In genomic region chr10:19362294-19362590, GRCm38 (mm10) we compare ENCODE assay signal across 18 mouse cellular contexts. TPM values are rescaled to one million over a fixed set of nuclear protein-coding genes. Genes with fewer than 3 reads are reported as not detected.
DNase-seq lines count a peak whose midpoint lies in the region; ATAC-seq lines count a peak whose summit lies in the region.
"Had no signal": no experiment of that assay in that cellular context is flagged by ENCODE, and none has a peak within 500 bp of the region (broad histone marks: within the 10 kb centered on the region; RNA-seq: fewer than 3 reads in every experiment).

No protein-coding gene starts in this region.

- no peaks in the 10 kb centered on the region for H3K9me3 ChIP-seq in forebrain, embryonic 11.5 days (ENCODE audit: control insufficient read depth, low read length)
- no peaks in the 10 kb centered on the region for H3K9me3 ChIP-seq in forebrain, embryonic 16.5 days (ENCODE audit: control insufficient read depth, low read length)
- H3K9me3 ChIP-seq in intestine, embryonic 16.5 days (ENCODE audit: control insufficient read depth, low read length), result no peaks in the 10 kb centered on the region
- H3K9me3 ChIP-seq in intestine, embryonic 15.5 days, result no peaks in the 10 kb centered on the region
- no peaks in the 10 kb centered on the region for H3K9me3 ChIP-seq in forebrain, embryonic 13.5 days (replicated peaks)
- no peaks in the 10 kb centered on the region for H3K9me3 ChIP-seq in limb, embryonic 13.5 days
- H3K9me3 ChIP-seq: embryonic facial prominence, embryonic 12.5 days had no signal

- 2% methylated on average over 8 of the region's 8 CpGs for WGBS in forebrain, embryonic 11.5 days
- WGBS in forebrain, embryonic 16.5 days, result 1% methylated on average over 8 of the region's 8 CpGs
- 1% methylated on average over 8 of the region's 8 CpGs for WGBS in intestine, embryonic 16.5 days
- 3% methylated on average over 8 of the region's 8 CpGs for WGBS in intestine, embryonic 15.5 days
- WGBS in forebrain, embryonic 13.5 days, result 3% methylated on average over 8 of the region's 8 CpGs
- WGBS in limb, embryonic 13.5 days, result 0% methylated on average over 8 of the region's 8 CpGs

- H3K4me2 ChIP-seq in forebrain, embryonic 11.5 days (ENCODE audit: low read depth, low read length, severe bottlenecking), result peak overlapping the region; percentile 26; the same call in 1 of the 2 replicates
- H3K4me2 ChIP-seq in forebrain, embryonic 16.5 days (ENCODE audit: low read length), result no peak overlapping the region
- no peak overlapping the region for H3K4me2 ChIP-seq in intestine, embryonic 16.5 days (ENCODE audit: low read depth, low read length)
- H3K4me2 ChIP-seq in intestine, embryonic 15.5 days (replicated peaks), result no peak overlapping the region
- H3K4me2 ChIP-seq in forebrain, embryonic 13.5 days, result peak overlapping the region; percentile 44
- peak overlapping the region; percentile 50 for H3K4me2 ChIP-seq in limb, embryonic 13.5 days (replicated peaks)

- no peak for ATAC-seq in forebrain, embryonic 11.5 days (replicated peaks; ENCODE audit: low FRiP score)
- no peak for ATAC-seq in forebrain, embryonic 16.5 days
- ATAC-seq in intestine, embryonic 16.5 days, result no peak
- no peak for ATAC-seq in intestine, embryonic 15.5 days
- ATAC-seq in forebrain, embryonic 13.5 days, result no peak
- no peak for ATAC-seq in limb, embryonic 13.5 days (ENCODE audit: low FRiP score, low read depth)
- ATAC-seq in megakaryocyte, adult 5-6 weeks (ENCODE audit: poor library complexity, severe bottlenecking), result no peak

- peaks cover 55% of the 10 kb centered on the region for H3K27me3 ChIP-seq in forebrain, embryonic 11.5 days (ENCODE audit: control insufficient read depth, insufficient read depth, low read length)
- peaks cover 73% of the 10 kb centered on the region for H3K27me3 ChIP-seq in forebrain, embryonic 16.5 days (replicated peaks; ENCODE audit: control insufficient read depth, insufficient read depth, low read length)
- peaks cover 69% of the 10 kb centered on the region for H3K27me3 ChIP-seq in intestine, embryonic 16.5 days (replicated peaks; ENCODE audit: control insufficient read depth, insufficient read depth, low read length)
- peaks cover 60% of the 10 kb centered on the region for H3K27me3 ChIP-seq in intestine, embryonic 15.5 days (replicated peaks)
- peaks cover 93% of the 10 kb centered on the region for H3K27me3 ChIP-seq in forebrain, embryonic 13.5 days
- peaks cover 93% of the 10 kb centered on the region for H3K27me3 ChIP-seq in limb, embryonic 13.5 days

- H3K36me3 ChIP-seq in forebrain, embryonic 11.5 days (ENCODE audit: control insufficient read depth, insufficient read depth, low read length), result no peaks in the 10 kb centered on the region
- H3K36me3 ChIP-seq in forebrain, embryonic 16.5 days (ENCODE audit: control insufficient read depth, insufficient read depth), result no peaks in the 10 kb centered on the region
- no peaks in the 10 kb centered on the region for H3K36me3 ChIP-seq in intestine, embryonic 16.5 days (ENCODE audit: control insufficient read depth, insufficient read depth, low read length)
- H3K36me3 ChIP-seq in intestine, embryonic 15.5 days, result no peaks in the 10 kb centered on the region
- H3K36me3 ChIP-seq in forebrain, embryonic 13.5 days (ENCODE audit: poor library complexity, severe bottlenecking), result no peaks in the 10 kb centered on the region
- H3K36me3 ChIP-seq in limb, embryonic 13.5 days, result no peaks in the 10 kb centered on the region
- H3K36me3 ChIP-seq: embryonic facial prominence, embryonic 12.5 days had no signal

- 0 out of 2 replicates have a peak overlapping the region, but pooled peaks have one; percentile 7 for H3K4me3 ChIP-seq in forebrain, embryonic 11.5 days (ENCODE audit: low read depth, low read length)
- no peak overlapping the region for H3K4me3 ChIP-seq in forebrain, embryonic 16.5 days (replicated peaks; ENCODE audit: low read length)
- H3K4me3 ChIP-seq in intestine, embryonic 16.5 days (ENCODE audit: low read length), result 0 out of 2 replicates have a peak overlapping the region, but pooled peaks have one; percentile 1
- no peak overlapping the region for H3K4me3 ChIP-seq in intestine, embryonic 15.5 days (replicated peaks)
- 0 out of 2 replicates have a peak overlapping the region, but pooled peaks have one; percentile 17 for H3K4me3 ChIP-seq in forebrain, embryonic 13.5 days
- H3K4me3 ChIP-seq in limb, embryonic 13.5 days, result peak overlapping the region; percentile 21
- H3K4me3 ChIP-seq: embryonic facial prominence, embryonic 12.5 days; myocyte had no signal

- no peak overlapping the region for H3K27ac ChIP-seq in forebrain, embryonic 11.5 days (ENCODE audit: low read depth, low read length)
- no peak overlapping the region for H3K27ac ChIP-seq in forebrain, embryonic 16.5 days (ENCODE audit: low read length)
- no peak overlapping the region for H3K27ac ChIP-seq in intestine, embryonic 16.5 days (ENCODE audit: low read length)
- no peak overlapping the region for H3K27ac ChIP-seq in intestine, embryonic 15.5 days
- no peak overlapping the region for H3K27ac ChIP-seq in forebrain, embryonic 13.5 days
- no peak overlapping the region for H3K27ac ChIP-seq in limb, embryonic 13.5 days
- H3K27ac ChIP-seq: embryonic facial prominence, embryonic 12.5 days had no signal

- DNase-seq in forebrain, embryonic 11.5 days (ENCODE audit: low spot score), result no peak
- no peak for DNase-seq in urinary bladder, adult 18-20 months (ENCODE audit: low spot score in 2 of 2)
- DNase-seq: adrenal gland, postnatal 10 days; cerebellum, postnatal 14 days; gastrocnemius, postnatal 25 days; kidney, adult 18-20 months; lung, postnatal 4 days had no signal

- no peaks in the 10 kb centered on the region; the same call in 1 of the 2 replicates for H3K4me1 ChIP-seq in forebrain, embryonic 11.5 days (replicated peaks; ENCODE audit: control insufficient read depth, insufficient read depth, low read length)
- H3K4me1 ChIP-seq in forebrain, embryonic 16.5 days (replicated peaks; ENCODE audit: control insufficient read depth, insufficient read depth, low read length), result peaks cover 6% of the 10 kb centered on the region
- peaks cover 5% of the 10 kb centered on the region; the same call in 1 of the 2 replicates for H3K4me1 ChIP-seq in intestine, embryonic 16.5 days (ENCODE audit: control insufficient read depth, insufficient read depth, low read length)
- 0 out of 2 replicates have a peak, but pooled peaks cover 8% of the 10 kb centered on the region for H3K4me1 ChIP-seq in intestine, embryonic 15.5 days (replicated peaks)
- peaks cover 13% of the 10 kb centered on the region for H3K4me1 ChIP-seq in forebrain, embryonic 13.5 days
- H3K4me1 ChIP-seq in limb, embryonic 13.5 days, result peaks cover 22% of the 10 kb centered on the region

- no peak overlapping the region for H3K9ac ChIP-seq in forebrain, embryonic 11.5 days (ENCODE audit: low read length)
- no peak overlapping the region for H3K9ac ChIP-seq in forebrain, embryonic 16.5 days (replicated peaks; ENCODE audit: low read depth, low read length)
- H3K9ac ChIP-seq in intestine, embryonic 16.5 days (ENCODE audit: low read depth, low read length), result no peak overlapping the region
- no peak overlapping the region for H3K9ac ChIP-seq in intestine, embryonic 15.5 days
- H3K9ac ChIP-seq in forebrain, embryonic 13.5 days, result no peak overlapping the region
- no peak overlapping the region for H3K9ac ChIP-seq in limb, embryonic 13.5 days
- H3K9ac ChIP-seq: embryonic facial prominence, embryonic 12.5 days had no signal

RNA-seq across cellular contexts. Expression of gene Olig3, which starts 5.9 kb away (rescaled TPM):
- polyA plus RNA-seq in forebrain, embryonic 11.5 days (2014; fragmentation: Nextera tagmentation; extraction: Ambion mirVana), result 23.8 and 26.8 TPM in 2 replicates
- 0.87 and 1.6 TPM in 2 replicates for polyA plus RNA-seq in forebrain, embryonic 16.5 days (2015; fragmentation: Nextera tagmentation; extraction: Ambion mirVana)
- not detected in 2 replicates for polyA plus RNA-seq in intestine, embryonic 16.5 days (2015; fragmentation: Nextera tagmentation; extraction: Ambion mirVana)
- not detected in 2 replicates for polyA plus RNA-seq in intestine, embryonic 15.5 days (2015; fragmentation: Nextera tagmentation; extraction: Ambion mirVana)
- polyA plus RNA-seq in forebrain, embryonic 13.5 days (2015; fragmentation: Nextera tagmentation; extraction: Ambion mirVana), result 16.8 and 23.0 TPM in 2 replicates
- polyA plus RNA-seq in limb, embryonic 13.5 days (2015; fragmentation: Nextera tagmentation; extraction: Ambion mirVana), result not detected in 2 replicates
- total RNA-seq in megakaryocyte, adult 5-6 weeks (2015), result not detected in 2 replicates
- not detected in 2 replicates for total RNA-seq in megakaryocyte, adult 5-6 weeks (2017)
- total RNA-seq: adrenal gland, postnatal 10 days; gastrocnemius, postnatal 25 days; layer of hippocampus, adult 8-10 months; left cerebral cortex, postnatal 10 days had no signal
- polyA plus RNA-seq: liver, embryonic 16.5 days; myocyte had no signal

Comparison
In these comparisons a context has a peak if more than half of its experiments do, and no peak if none do; other contexts are left out.
1. H3K4me2 ChIP-seq: peak in forebrain, embryonic 11.5 days (single experiment), forebrain, embryonic 13.5 days (single experiment) and limb, embryonic 13.5 days (single experiment); none in forebrain, embryonic 16.5 days (single experiment), intestine, embryonic 16.5 days (single experiment) and intestine, embryonic 15.5 days (single experiment).
2. H3K4me3 ChIP-seq: peak in forebrain, embryonic 11.5 days (single experiment), intestine, embryonic 16.5 days (single experiment), forebrain, embryonic 13.5 days (single experiment) and limb, embryonic 13.5 days (single experiment); none in forebrain, embryonic 16.5 days (single experiment) and intestine, embryonic 15.5 days (single experiment).